Mouse (Mus musculus): ENCODE results near the gene Ccdc188. TPM values are rescaled to one million over a fixed set of nuclear protein-coding genes. Genes with fewer than 3 reads are reported as not detected.

The Ccdc188 gene
- polyA plus RNA-seq, 1 experiment from 2014 or later: not detected

- ATAC-seq (replicated peaks; ENCODE audit: insufficient number of reproducible peaks, low FRiP score, low TSS enrichment): no peak
- Histone ChIP-seq H3K4me2 (no peak overlapping the region), H3K4me1 (ENCODE audit: control insufficient read depth, insufficient read depth, low read length) (peaks cover 11% of the 10 kb centered on the region), H3K27me3 (ENCODE audit: control insufficient read depth, insufficient read depth, low read length) (peaks cover 9% of the 10 kb centered on the region), H3K36me3 (ENCODE audit: control insufficient read depth, insufficient read depth, low read length) (no peaks in the 10 kb centered on the region), H3K4me3 (ENCODE audit: low read depth, low read length) (no peak overlapping the region), H3K9me3 (replicated peaks; ENCODE audit: control insufficient read depth, low read length) (no peaks in the 10 kb centered on the region), H3K27ac (ENCODE audit: low read depth, low read length) (no peak overlapping the region), H3K9ac (ENCODE audit: low read depth, low read length) (no peak overlapping the region)
- 48% methylated on average over 10 of the region's 10 CpGs for WGBS (ENCODE audit: insufficient replicate concordance)
Measured at GRCm38 (mm10) chr16:18181398-18181797, 36.3 kb upstream of the Ccdc188 start.

GRCm38 (mm10) chr16:18182766-18183165 lies 34.9 kb upstream of the Ccdc188 start:
- Histone ChIP-seq H3K9ac (ENCODE audit: low read depth, low read length) (no peak overlapping the region), H3K4me3 (ENCODE audit: low read depth, low read length) (no peak overlapping the region), H3K4me1 (ENCODE audit: control insufficient read depth, insufficient read depth, low read length) (peaks cover 21% of the 10 kb centered on the region), H3K36me3 (ENCODE audit: control insufficient read depth, insufficient read depth, low read length) (no peaks in the 10 kb centered on the region), H3K9me3 (replicated peaks; ENCODE audit: control insufficient read depth, low read length) (no peaks in the 10 kb centered on the region), H3K4me2 (no peak overlapping the region), H3K27ac (ENCODE audit: low read depth, low read length) (no peak overlapping the region), H3K27me3 (ENCODE audit: control insufficient read depth, insufficient read depth, low read length) (peaks cover 9% of the 10 kb centered on the region)
- WGBS (ENCODE audit: insufficient replicate concordance): 72% methylated on average over 8 of the region's 8 CpGs
- no peak for ATAC-seq (replicated peaks; ENCODE audit: insufficient number of reproducible peaks, low FRiP score, low TSS enrichment)

DNA sequence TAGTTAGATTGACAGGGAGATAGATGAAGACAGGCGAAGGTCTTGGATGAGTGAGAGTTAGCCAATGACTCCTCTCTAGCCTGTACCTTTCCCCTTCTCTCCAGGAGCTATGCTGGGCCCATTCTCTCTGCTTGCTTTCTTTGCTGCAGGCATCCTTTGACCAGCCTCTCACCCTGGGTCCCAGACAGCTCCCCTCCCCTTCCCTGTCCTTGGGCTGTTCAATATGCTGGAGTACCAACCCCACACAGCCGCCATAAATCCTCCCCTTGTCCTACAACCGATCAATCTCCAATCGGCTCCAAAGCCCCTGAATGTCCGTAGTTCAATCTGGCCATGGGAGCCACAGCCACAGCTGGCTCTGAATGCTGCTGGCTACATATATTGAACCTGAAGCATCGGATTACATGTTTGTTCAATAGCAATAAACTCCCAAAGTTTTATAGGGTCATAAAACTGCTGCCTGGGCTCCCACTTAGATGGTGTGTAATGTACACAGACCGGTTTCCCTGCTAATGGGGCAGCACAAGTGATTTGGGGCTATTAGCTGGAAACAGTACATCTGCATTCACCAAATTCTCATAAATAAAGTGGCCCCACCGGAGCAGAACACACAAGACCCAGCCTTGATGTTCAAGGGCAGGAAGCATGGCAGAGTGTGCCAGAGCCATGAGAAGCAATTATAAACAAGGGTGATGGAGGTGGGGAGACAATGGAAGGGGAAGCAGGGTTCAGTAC lies 31.8 kb upstream of the Ccdc188 start:
- H3K9me3 ChIP-seq (replicated peaks; ENCODE audit: control insufficient read depth, low read length): 0 out of 2 replicates have a peak, but pooled peaks cover 3% of the 10 kb centered on the region
- H3K27ac ChIP-seq (ENCODE audit: low read depth, low read length): no peak overlapping the region
- 84% methylated on average over 8 of the region's 8 CpGs for WGBS (ENCODE audit: insufficient replicate concordance)
- H3K27me3 ChIP-seq (ENCODE audit: control insufficient read depth, insufficient read depth, low read length): peaks cover 4% of the 10 kb centered on the region; the same call in 1 of the 2 replicates
- H3K36me3 ChIP-seq (ENCODE audit: control insufficient read depth, insufficient read depth, low read length): no peaks in the 10 kb centered on the region
- H3K4me3 ChIP-seq (ENCODE audit: low read depth, low read length): no peak overlapping the region
- ATAC-seq (replicated peaks; ENCODE audit: insufficient number of reproducible peaks, low FRiP score, low TSS enrichment): no peak
- no peak overlapping the region for H3K4me2 ChIP-seq
- H3K4me1 ChIP-seq (ENCODE audit: control insufficient read depth, insufficient read depth, low read length): peaks cover 21% of the 10 kb centered on the region
- no peak overlapping the region for H3K9ac ChIP-seq (ENCODE audit: low read depth, low read length)

DNA sequence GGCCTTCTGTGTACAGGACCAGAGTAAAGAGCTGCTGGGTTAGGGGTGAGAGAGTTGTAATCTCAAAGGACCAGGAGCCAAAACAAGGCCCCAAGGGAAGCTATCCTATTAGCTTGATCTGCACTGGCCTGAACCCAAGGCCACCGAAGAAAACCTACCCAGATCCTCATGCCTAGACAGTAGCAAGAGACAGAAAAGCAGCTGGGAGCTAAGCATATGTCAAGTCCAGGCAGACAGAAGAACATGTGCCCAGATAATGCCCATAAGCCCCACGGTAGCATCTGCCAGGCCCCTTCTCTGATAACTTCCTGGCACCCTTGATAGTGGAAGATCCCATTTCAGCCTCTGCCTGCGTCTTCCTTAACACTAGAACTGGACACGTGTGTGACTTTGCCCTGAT lies 30.9 kb upstream of the Ccdc188 start:
- Histone ChIP-seq H3K9me3 (replicated peaks; ENCODE audit: control insufficient read depth, low read length) (0 out of 2 replicates have a peak, but pooled peaks cover 3% of the 10 kb centered on the region), H3K27ac (ENCODE audit: low read depth, low read length) (peak overlapping the region; percentile 18), H3K27me3 (ENCODE audit: control insufficient read depth, insufficient read depth, low read length) (no peaks in the 10 kb centered on the region), H3K4me3 (ENCODE audit: low read depth, low read length) (no peak overlapping the region), H3K9ac (ENCODE audit: low read depth, low read length) (no peak overlapping the region), H3K4me1 (ENCODE audit: control insufficient read depth, insufficient read depth, low read length) (peaks cover 17% of the 10 kb centered on the region), H3K4me2 (no peak overlapping the region), H3K36me3 (ENCODE audit: control insufficient read depth, insufficient read depth, low read length) (no peaks in the 10 kb centered on the region)
- no peak for ATAC-seq (replicated peaks; ENCODE audit: insufficient number of reproducible peaks, low FRiP score, low TSS enrichment)
- WGBS (ENCODE audit: insufficient replicate concordance): 45% methylated on average over 4 of the region's 4 CpGs

DNA sequence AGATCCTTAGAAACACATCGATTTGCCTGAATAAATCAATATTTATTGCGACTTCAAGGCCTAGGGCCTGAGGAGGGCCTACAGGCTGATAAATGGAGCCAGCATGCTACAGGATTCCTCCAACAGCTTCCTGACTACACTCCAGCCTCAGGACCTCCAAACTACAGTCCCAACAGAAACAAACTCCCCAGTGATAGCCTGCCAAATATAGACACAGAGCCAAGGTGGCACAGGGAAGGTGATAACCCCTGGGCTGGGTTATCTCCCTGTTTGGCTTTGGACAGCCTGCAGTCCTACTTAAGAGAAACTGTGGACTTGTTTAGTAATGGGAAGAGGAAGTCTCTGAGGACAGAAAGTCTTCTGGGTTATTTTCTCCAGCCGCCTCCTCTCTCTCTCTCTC lies 30.5 kb upstream of the Ccdc188 start:
- Histone ChIP-seq H3K36me3 (ENCODE audit: control insufficient read depth, insufficient read depth, low read length) (no peaks in the 10 kb centered on the region), H3K4me2 (no peak overlapping the region), H3K27me3 (ENCODE audit: control insufficient read depth, insufficient read depth, low read length) (no peaks in the 10 kb centered on the region), H3K27ac (ENCODE audit: low read depth, low read length) (peak overlapping the region; percentile 18), H3K9ac (ENCODE audit: low read depth, low read length) (no peak overlapping the region), H3K4me3 (ENCODE audit: low read depth, low read length) (no peak overlapping the region), H3K4me1 (ENCODE audit: control insufficient read depth, insufficient read depth, low read length) (peaks cover 16% of the 10 kb centered on the region), H3K9me3 (replicated peaks; ENCODE audit: control insufficient read depth, low read length) (0 out of 2 replicates have a peak, but pooled peaks cover 3% of the 10 kb centered on the region)
- WGBS (ENCODE audit: insufficient replicate concordance): 51% methylated on average over 3 of the region's 3 CpGs
- ATAC-seq (replicated peaks; ENCODE audit: insufficient number of reproducible peaks, low FRiP score, low TSS enrichment): peak; percentile 49; the same call in 1 of the 2 replicates

GRCm38 (mm10) chr16:18191006-18191405 lies 26.7 kb upstream of the Ccdc188 start:
- Histone ChIP-seq H3K4me1 (ENCODE audit: control insufficient read depth, insufficient read depth, low read length) (peaks cover 13% of the 10 kb centered on the region), H3K27me3 (ENCODE audit: control insufficient read depth, insufficient read depth, low read length) (no peaks in the 10 kb centered on the region), H3K4me3 (ENCODE audit: low read depth, low read length) (no peak overlapping the region), H3K9ac (ENCODE audit: low read depth, low read length) (no peak overlapping the region), H3K9me3 (replicated peaks; ENCODE audit: control insufficient read depth, low read length) (0 out of 2 replicates have a peak, but pooled peaks cover 3% of the 10 kb centered on the region), H3K36me3 (ENCODE audit: control insufficient read depth, insufficient read depth, low read length) (no peaks in the 10 kb centered on the region), H3K4me2 (no peak overlapping the region), H3K27ac (ENCODE audit: low read depth, low read length) (no peak overlapping the region)
- WGBS (ENCODE audit: insufficient replicate concordance): 75% methylated on average over 2 of the region's 2 CpGs
- ATAC-seq (replicated peaks; ENCODE audit: insufficient number of reproducible peaks, low FRiP score, low TSS enrichment): no peak

DNA sequence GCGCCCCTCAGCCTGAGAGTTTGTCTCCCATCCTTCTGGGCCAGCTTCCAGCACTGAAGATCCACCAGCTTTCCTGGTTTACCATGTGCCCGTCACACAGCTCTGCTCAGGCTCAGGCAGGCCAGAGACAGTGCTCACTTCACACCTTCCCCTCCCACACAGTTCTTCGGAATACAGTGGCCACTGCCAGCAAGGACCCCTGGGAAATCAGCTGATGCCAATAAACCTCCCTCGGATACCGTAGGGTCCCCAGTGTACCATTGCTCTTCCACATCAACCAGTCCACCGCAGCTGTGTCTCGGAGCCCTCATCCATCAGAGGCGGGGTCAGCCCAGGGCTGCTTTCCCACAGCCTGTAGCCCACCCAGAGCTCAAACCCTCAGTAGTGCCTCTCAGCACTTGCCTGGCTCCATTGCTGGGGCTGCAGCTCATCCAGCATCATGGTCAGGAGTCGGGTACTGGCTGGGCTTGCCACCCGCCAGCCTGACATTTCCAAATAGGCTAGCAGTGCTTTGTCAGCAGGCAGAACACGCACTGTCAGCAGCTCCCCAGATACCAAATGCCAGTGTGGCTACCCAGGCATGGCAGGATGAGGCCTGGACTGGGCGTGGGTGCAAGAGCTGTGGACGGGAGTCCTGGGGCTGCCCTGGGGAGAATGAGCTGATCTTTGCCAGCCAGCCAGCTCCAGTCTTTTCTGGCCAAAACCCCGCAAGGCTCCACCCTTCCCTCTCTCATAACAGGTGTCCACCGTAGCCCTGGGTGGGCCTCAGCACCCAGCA lies 23.3 kb upstream of the Ccdc188 start:
- no peak for ATAC-seq (replicated peaks; ENCODE audit: insufficient number of reproducible peaks, low FRiP score, low TSS enrichment)
- Histone ChIP-seq H3K9ac (ENCODE audit: low read depth, low read length) (no peak overlapping the region), H3K4me2 (no peak overlapping the region), H3K27me3 (ENCODE audit: control insufficient read depth, insufficient read depth, low read length) (0 out of 2 replicates have a peak, but pooled peaks cover 3% of the 10 kb centered on the region), H3K36me3 (ENCODE audit: control insufficient read depth, insufficient read depth, low read length) (no peaks in the 10 kb centered on the region), H3K4me1 (ENCODE audit: control insufficient read depth, insufficient read depth, low read length) (peaks cover 3% of the 10 kb centered on the region; the same call in 1 of the 2 replicates), H3K9me3 (replicated peaks; ENCODE audit: control insufficient read depth, low read length) (no peaks in the 10 kb centered on the region), H3K4me3 (ENCODE audit: low read depth, low read length) (no peak overlapping the region), H3K27ac (ENCODE audit: low read depth, low read length) (no peak overlapping the region)
- 70% methylated on average over 15 of the region's 15 CpGs for WGBS (ENCODE audit: insufficient replicate concordance)

DNA sequence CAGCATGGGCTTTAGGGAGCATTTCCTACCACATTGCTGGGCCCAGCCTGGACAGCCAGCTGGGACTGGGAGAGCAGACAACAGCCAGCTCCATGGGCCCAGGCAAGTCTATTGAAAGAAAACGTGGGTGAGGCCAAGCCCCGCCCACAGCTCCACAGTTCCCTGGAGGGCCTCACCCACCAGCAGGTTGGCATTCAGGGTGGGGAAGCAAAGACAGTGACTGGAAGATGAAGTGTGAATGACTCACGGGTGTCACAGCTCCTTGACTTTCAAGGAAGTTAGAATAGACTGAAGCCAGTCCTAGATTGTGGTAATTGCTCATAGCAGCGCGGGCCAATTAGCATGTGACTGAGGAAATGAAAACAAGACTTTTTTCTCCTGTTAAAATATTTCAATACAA lies 22.6 kb upstream of the Ccdc188 start:
- Histone ChIP-seq H3K4me3 (ENCODE audit: low read depth, low read length) (no peak overlapping the region), H3K9ac (ENCODE audit: low read depth, low read length) (no peak overlapping the region), H3K27me3 (ENCODE audit: control insufficient read depth, insufficient read depth, low read length) (0 out of 2 replicates have a peak, but pooled peaks cover 3% of the 10 kb centered on the region), H3K4me2 (no peak overlapping the region), H3K4me1 (ENCODE audit: control insufficient read depth, insufficient read depth, low read length) (peaks cover 3% of the 10 kb centered on the region; the same call in 1 of the 2 replicates), H3K9me3 (replicated peaks; ENCODE audit: control insufficient read depth, low read length) (no peaks in the 10 kb centered on the region), H3K27ac (ENCODE audit: low read depth, low read length) (no peak overlapping the region), H3K36me3 (ENCODE audit: control insufficient read depth, insufficient read depth, low read length) (no peaks in the 10 kb centered on the region)
- WGBS (ENCODE audit: insufficient replicate concordance): 60% methylated on average over 5 of the region's 5 CpGs
- ATAC-seq (replicated peaks; ENCODE audit: insufficient number of reproducible peaks, low FRiP score, low TSS enrichment): no peak

Data from heart, embryonic 11.5 days (tissue).